Mouse (Mus musculus): ENCODE results near the gene Nkx2-3.

DNA sequence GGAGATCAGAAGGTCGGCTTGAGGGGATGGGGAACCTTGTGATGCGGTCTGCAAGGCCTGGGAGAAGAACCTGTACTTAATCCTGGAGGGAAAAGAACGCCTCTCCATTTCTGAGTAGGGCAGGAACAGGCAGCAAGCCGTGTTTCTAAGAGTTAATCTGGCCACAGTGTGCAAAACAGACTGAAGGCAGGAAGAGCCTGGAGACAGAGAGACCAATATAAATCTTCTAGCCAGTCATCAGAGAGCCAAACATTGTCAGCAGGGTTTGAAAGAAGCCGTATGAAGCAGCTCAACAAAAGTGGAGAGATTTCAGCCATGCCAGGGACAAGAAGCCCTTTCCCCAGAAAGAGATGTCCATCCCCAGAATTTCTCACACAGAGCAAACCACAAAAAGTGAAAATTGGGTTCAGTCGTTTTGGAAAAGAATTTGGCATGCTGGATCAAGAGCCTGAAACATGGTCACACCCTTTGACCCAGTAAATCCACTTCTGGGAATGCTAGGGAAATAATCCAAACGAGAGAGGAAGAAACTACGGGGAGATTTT lies 39.2 kb downstream of the Nkx2-3 start:
- TF ChIP-seq GATA1 (IDR thresholded peaks at IDR 0.05; ENCODE audit: borderline replicate concordance, low read length), result no peak
- TF ChIP-seq FLI1 (IDR thresholded peaks at IDR 0.05; ENCODE audit: low read length), result no peak
